Mouse (Mus musculus) adrenal gland, postnatal 25 days (tissue): ENCODE results near the gene Olfr665. TPM values are rescaled to one million over a fixed set of nuclear protein-coding genes. Genes with fewer than 3 reads are reported as not detected.
"Not testable (repeated sequence)": the region's sequence is repeated elsewhere in the genome, so short reads cannot be mapped to it uniquely, and the experiment has no call there.

Source experiments
- DNase-seq: peaks from one replicate; pipeline ENCODE4 v3.0.0; 2021; ENCODE audit warnings: mixed read lengths
- long read RNA-seq: library from polyadenylated mRNA; stranded (forward); transcript quantifications from one replicate; pipeline ENCODE4 v2.0.0, GENCODE M21; 2021
- total RNA-seq: library from RNA; stranded (reverse); gene quantifications from 2 replicates; pipeline ENCODE4 v1.2.3, GENCODE M21; 2021

Gene Olfr665
- not detected in 2 replicates for total RNA-seq
- long read RNA-seq = 0 reads

GRCm38 (mm10) chr7:104877731-104878130 is at the start of gene Olfr665:
Olfr665 (plus strand) TSS chr7:104878031.
- no peak for DNase-seq

- no peak for DNase-seq
These were observed 35.3 kb upstream of the Olfr665 start, which contains the start of gene Usp17lb for GRCm38 (mm10) chr7:104842503-104842902. Usp17lb (minus strand) TSS chr7:104842603.

GRCm38 (mm10) chr7:104843731-104844287 is 34.0 kb upstream of the Olfr665 start:
- no peak for DNase-seq

- not testable (repeated sequence) for DNase-seq
These were observed 26.3 kb upstream of the Olfr665 start for GRCm38 (mm10) chr7:104851546-104851945.

- no peak for DNase-seq
These were observed 22.5 kb upstream of the Olfr665 start for GRCm38 (mm10) chr7:104855248-104855750.

- not testable (repeated sequence) for DNase-seq
These were observed 21.1 kb upstream of the Olfr665 start, which contains the start of gene Usp17la for GRCm38 (mm10) chr7:104856709-104857108. Usp17la (plus strand) TSS chr7:104857009.

GRCm38 (mm10) chr7:104857683-104858082 is 20.1 kb upstream of the Olfr665 start:
- no peak for DNase-seq

- no peak for DNase-seq
These were observed 16.4 kb upstream of the Olfr665 start for GRCm38 (mm10) chr7:104861381-104861780.

GRCm38 (mm10) chr7:104895852-104896251 is 18.0 kb downstream of the Olfr665 start, which contains the start of gene Olfr666:
Olfr666 (minus strand) TSS chr7:104895952.
- DNase-seq = no peak

GRCm38 (mm10) chr7:104921382-104921781 is 43.6 kb downstream of the Olfr665 start, which contains the start of gene Olfr667:
Olfr667 (minus strand) TSS chr7:104921482.
- no peak for DNase-seq

- no peak for DNase-seq
These were observed 50.1 kb downstream of the Olfr665 start, which contains the start of gene Olfr668 for GRCm38 (mm10) chr7:104927957-104928356. Olfr668 (minus strand) TSS chr7:104928057.

Other genes with a start within 250 kb of the Olfr665 start
- gene Olfr658, start 230.7 kb upstream of the Olfr665 start, total RNA-seq = not detected in 2 replicates
- not detected in 2 replicates for gene Olfr659, start 211.3 kb upstream of the Olfr665 start, total RNA-seq
- gene Olfr661, start 191.5 kb upstream of the Olfr665 start, total RNA-seq = not detected in 2 replicates
- gene Usp17le, start 100.6 kb upstream of the Olfr665 start, total RNA-seq = not detected in 2 replicates
- gene Usp17lb, start 35.4 kb upstream of the Olfr665 start, total RNA-seq = 0.43 TPM in 1 of 2 replicates, not detected in the other
- not detected in 2 replicates for gene Usp17la, start 21.0 kb upstream of the Olfr665 start, total RNA-seq
- not detected in 2 replicates for gene Olfr666, start 17.9 kb downstream of the Olfr665 start, total RNA-seq
- not detected in 2 replicates for gene Olfr667, start 43.5 kb downstream of the Olfr665 start, total RNA-seq
- gene Olfr668, start 50.0 kb downstream of the Olfr665 start, total RNA-seq = not detected in 2 replicates
- not detected in 2 replicates for gene Olfr669, start 56.2 kb downstream of the Olfr665 start, total RNA-seq
- gene Olfr670, start 84.6 kb downstream of the Olfr665 start, total RNA-seq = not detected in 2 replicates
- gene Olfr671, start 101.1 kb downstream of the Olfr665 start, total RNA-seq = not detected in 2 replicates
- not detected in 2 replicates for gene Olfr672, start 124.0 kb downstream of the Olfr665 start, total RNA-seq
- not detected in 2 replicates for gene Olfr675, start 150.4 kb downstream of the Olfr665 start, total RNA-seq
- gene Olfr676, start 154.7 kb downstream of the Olfr665 start, total RNA-seq = not detected in 2 replicates
- not detected in 2 replicates for gene Olfr677, start 173.3 kb downstream of the Olfr665 start, total RNA-seq
- not detected in 2 replicates for gene Olfr678, start 186.4 kb downstream of the Olfr665 start, total RNA-seq
- gene Olfr679, start 203.2 kb downstream of the Olfr665 start, total RNA-seq = not detected in 2 replicates
- gene Olfr680-ps1, start 214.8 kb downstream of the Olfr665 start, total RNA-seq = not detected in 2 replicates
- gene Olfr681, start 238.8 kb downstream of the Olfr665 start, total RNA-seq = not detected in 2 replicates